Mouse (Mus musculus) right cerebral cortex, adult 18-20 months (tissue): Measurements from ENCODE around the gene Gnaz.

Experiments used
- DNase-seq: peaks from one replicate; pipeline ENCODE4 v3.0.0; 2022; ENCODE audit warnings: mixed read lengths

Gnaz gene

GRCm38 (mm10) chr10:74969266-74969665, 2.3 kb downstream of the Gnaz start:
- no peak for DNase-seq

GRCm38 (mm10) chr10:74973026-74973425, 6.0 kb downstream of the Gnaz start:
- no peak for DNase-seq

DNA sequence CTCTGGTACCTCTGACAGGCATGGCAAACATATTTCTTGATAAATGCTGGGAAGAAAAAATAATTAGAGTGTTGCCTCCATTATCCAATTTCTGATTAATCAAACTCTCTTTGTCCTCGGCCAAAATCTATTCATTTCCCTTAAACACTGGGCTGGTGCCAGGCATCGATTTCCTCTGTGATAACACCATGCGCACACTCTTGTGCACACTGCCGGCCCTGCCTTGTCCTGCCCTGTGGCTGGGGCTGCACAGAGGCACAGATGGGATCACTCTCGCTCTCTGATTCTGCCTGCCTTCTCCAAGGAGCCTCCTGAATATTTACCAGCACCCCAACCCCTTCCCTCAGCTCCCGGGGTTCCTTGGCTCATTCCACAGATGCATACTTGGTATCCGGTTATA, 8.6 kb downstream of the Gnaz start:
- no peak for DNase-seq

DNA sequence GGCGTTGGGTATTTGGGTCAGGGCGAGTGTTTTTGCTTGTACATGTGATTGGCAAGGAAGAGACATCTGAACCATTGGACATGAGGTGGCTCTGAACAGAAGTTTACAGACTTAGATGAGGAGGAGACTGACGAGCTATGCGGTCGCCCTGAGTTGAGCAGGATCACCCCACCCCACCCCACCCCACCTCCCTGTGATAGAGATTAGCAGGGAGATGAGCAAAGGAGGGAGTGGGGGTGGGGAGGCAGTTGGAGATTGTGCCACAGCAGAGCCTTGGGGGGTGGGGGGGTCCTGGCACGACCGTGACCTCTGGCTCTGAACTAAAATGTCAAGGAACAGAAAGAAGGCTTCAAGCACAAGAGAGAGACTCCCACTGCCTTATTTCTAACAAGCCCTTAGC, 9.5 kb downstream of the Gnaz start:
- no peak for DNase-seq

GRCm38 (mm10) chr10:74978056-74978455, 11.1 kb downstream of the Gnaz start:
- DNase-seq, result no peak

DNA sequence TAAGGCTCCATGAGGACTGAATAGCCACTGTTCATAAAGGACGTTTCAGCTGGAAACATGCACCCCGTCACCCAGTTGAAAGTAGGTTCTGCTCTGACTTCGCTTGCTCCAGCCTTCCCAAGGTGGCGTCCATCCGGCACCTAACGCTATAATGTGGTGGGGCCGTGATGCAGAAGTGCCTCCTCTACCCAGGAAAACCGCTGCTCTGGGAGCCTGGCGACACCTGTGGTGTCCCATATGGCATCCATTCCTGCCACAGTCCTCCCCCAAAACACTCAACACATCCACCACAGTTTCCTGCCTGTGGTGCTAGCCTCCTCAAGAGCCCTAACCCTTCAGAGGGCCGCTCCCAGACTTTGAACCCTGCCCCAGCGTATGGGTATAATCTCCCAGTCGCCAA, 14.2 kb downstream of the Gnaz start:
- DNase-seq, result no peak

GRCm38 (mm10) chr10:74983176-74983575, 16.2 kb downstream of the Gnaz start:
- no peak for DNase-seq

DNA sequence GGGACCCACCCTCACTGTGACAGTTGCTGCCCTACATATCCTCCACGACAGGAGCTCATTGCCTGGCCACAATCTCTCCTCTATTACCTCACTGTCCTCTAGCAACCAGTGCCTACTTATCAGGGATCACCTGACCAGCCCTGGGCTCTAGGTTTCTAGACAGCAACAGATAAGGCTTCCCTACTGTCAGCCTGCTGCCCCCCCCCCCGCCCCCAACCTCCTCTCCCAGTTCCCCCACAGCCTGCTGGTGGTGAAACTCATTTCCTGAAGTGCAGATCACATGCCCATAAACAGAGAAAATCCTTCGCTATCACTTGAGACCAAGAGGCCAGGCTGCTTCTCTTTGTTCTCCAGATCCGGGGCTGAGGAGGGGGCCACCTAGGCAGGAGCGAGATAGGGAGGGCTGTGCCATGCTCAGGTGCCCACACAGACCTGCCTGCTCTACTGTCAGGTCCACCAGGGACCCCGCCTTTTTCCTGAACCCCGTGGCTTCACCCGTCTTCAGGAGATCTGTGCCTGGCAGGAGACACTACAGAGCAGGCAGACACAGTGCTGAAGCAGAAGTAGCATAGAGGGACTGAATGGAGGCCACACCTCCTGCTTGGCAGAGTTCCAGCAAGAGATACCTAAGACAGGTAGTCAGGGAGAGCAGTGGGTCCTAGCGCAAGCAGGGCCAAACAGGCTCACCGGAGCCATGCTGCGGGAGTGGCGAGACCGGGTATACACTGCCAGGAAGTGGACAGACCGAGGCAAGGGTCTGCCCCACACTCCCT, 20.9 kb downstream of the Gnaz start:
- no peak for DNase-seq

GRCm38 (mm10) chr10:74989814-74990213, 22.8 kb downstream of the Gnaz start:
- DNase-seq, result no peak

GRCm38 (mm10) chr10:74990584-74991322, 23.8 kb downstream of the Gnaz start:
- DNase-seq, result no peak

DNA sequence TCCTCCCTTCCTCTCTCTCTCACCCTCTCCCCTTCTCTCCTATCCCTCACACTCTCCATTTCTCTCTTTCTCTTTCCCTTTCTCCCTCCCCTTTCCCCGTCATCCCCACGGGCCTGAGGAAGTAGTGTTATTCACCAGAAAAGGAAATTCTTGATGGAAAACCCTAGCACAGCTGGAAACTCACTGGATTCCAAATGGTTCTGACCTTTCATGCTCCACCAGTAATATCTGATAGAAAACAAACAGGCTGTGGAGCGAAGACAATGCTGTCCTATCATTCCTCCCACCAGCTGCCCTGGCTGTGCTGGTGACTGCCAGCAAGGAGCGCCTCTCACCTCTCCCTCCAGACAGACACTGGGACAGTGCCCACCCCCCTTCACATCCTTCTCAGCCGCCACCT, 27.9 kb downstream of the Gnaz start:
- no peak for DNase-seq

DNA sequence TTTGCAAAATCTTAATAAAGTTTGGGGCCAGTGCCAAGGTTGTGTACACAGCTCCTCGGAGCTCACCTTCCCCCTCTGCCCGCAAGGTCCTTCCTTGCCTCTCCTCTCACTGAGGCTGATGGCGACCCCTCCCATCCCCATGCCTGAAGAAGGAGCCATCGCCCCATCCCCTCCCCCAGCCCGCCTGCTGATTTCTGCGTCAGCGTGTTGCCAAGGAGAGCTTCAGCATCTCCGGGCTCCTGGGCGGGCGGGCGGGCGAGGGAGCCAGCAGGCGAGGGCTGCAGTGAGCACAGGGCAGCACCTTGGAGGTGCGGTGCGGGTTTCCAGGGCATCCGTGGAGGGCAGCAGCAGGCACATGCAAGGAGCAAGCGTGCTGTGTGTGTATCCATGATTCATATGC, 28.4 kb downstream of the Gnaz start:
- peak; percentile 58 for DNase-seq

DNA sequence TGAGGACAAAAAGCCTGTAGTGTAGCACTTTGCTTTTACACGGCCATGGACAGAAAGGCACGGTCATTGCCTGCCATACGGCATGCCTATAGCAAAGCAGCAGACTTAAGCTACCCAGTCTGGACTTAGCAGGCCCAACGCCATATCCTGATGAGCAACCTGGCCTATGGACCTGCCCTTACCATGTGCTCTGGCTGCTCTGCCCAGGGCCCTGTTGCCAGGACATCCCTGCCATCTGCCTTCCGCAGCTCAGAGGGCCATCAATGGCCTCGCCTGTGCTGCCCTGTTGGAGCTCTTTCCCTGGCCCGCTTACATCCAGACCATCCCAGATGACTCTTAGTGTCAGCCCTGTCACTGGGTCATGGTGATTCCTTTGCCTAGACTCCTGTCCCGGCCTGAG, 34.4 kb downstream of the Gnaz start:
- no peak for DNase-seq

DNA sequence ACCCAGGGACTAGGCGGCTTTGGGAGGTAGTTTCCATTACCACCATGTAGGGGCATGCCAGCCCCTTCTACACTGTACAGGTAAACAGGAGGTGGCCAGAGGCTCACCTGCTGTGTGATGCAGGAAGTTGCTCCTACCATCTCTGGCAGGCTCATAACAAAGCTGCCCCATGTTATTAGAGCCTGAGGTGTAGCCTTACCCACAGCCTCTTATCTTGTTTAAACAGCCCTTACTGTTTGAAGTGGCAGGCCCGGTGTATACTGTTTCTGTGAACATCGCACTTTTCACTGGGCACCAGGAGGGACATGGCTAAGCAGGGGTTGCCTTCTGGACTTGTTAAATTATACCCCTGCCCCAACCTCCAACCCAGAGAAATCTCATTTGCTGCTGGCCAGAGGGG, 37.1 kb downstream of the Gnaz start:
- no peak for DNase-seq

DNA sequence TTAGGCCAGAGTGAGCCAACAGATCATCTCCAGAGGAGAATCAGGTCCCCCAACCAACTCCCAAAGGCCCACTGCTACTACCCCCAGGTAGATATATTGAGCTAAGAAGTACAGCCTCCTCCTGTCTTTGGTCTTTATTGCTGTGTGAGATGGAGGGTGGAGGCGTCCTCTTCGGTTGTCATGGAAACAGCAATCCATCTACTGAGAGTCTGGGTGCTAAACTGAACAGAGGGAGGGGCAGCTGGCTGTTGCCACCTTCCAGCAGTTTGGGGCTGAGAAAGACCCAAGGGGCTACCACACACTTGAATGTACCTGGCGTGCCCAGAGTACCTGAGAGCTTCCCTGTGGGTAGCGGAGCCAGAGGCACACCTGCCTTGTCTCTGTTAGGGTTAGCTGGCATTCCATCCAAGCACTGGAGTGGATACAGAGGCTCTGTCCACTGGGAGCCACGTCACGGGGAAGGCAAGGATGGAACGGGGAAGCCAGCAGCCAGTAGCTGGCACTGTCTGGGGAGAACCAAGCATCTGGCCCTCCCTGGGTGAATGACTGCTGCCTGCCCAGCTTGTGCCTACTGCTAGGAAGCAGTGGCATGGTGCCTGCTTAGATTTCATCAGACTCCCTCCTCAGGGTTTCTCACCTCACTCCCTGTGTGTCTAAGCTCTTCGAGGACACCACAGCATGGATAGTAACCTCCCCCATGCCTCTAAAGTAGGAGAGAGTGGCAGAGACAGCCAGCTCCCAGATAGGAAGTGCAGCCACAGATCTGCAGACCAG, 40.1 kb downstream of the Gnaz start:
- peak; percentile 87 for DNase-seq

- DNase-seq, result no peak
Observed at GRCm38 (mm10) chr10:75010704-75011103, 43.7 kb downstream of the Gnaz start.

DNA sequence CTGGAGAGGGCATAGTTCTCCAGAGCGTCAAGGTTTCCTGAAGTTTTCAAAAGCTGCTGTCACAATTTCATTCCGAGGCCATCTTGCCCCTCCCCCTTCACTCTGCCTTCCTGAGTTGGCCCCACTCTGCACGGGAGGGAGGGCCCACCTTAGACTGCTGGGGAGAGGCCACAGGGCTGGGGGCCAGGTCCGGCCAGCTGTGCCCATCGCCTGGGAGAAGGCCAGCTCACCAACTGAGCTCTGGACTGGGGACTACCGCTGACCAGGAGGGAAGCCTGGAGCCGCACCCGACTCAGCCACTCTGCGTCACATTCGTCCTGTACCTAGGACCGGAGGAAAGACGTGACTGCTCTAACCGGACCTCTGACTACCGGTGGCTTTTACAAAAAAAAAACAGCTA, 48.5 kb downstream of the Gnaz start:
- no peak for DNase-seq

- DNase-seq, result no peak
Observed at GRCm38 (mm10) chr10:75016481-75016880, 49.5 kb downstream of the Gnaz start.

DNA sequence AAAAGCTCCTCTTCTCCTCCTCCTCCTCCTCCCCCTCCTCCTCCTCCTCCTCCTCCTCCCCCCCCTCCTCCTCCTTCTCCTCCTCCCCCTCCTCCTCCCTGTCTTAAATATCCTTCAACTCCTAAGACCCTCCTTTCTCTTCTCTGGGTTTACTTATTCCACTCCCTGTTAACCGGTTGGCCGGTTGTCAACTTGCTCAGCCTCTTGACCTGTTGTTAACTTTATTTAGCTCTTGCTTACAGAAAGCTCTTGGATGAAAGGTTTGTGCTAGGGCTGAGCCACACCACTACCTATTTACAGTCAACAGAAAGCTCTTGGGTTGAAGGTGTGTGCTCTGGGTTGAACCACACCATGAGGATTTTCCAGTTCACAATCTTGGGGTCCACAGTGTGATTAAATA, 53.3 kb downstream of the Gnaz start:
- no peak for DNase-seq

GRCm38 (mm10) chr10:75021138-75021537, 54.2 kb downstream of the Gnaz start:
- DNase-seq, result peak; percentile 80

DNA sequence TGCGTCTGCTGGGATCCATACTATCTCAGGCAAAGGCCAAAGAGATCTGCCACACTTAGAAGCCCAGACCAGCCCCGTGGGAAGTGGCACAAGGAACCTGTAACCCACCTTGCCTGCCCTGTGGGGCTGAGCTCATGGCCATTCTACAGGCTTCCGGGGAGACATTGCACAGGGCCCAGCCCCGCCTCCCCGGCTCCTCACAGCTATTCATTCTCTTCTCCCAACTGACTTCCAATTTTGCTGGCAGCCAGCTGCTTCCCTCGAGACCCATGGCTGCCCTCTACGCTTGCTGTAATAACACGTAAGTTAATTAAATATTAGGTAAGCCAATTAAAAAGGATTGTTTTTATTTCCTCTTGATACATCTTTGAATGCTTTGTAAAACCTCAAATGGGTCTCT, 59.5 kb downstream of the Gnaz start:
- no peak for DNase-seq

DNA sequence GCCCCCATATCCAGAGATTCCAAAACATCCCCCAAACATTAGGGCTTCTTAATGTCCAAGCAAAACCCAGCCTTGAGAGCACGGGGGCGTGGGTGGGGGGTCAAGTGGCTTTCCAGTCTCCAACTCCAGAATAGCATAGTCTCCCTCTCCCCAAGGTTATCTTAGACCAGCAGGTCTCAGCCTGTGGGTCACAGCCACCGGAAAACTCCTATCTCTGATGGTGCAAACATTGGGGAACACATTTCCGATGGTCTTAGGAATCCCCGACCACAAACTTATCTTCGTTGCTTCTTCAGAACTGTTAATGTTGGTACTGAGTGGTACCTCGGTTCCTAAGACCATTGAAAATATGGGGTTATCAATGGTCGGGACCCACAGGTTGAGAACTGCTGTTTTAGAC, 61.8 kb downstream of the Gnaz start:
- DNase-seq, result no peak

- DNase-seq, result no peak
Observed at GRCm38 (mm10) chr10:75029677-75030076, 62.7 kb downstream of the Gnaz start.

- no peak for DNase-seq
Observed at GRCm38 (mm10) chr10:75030234-75030633, 63.3 kb downstream of the Gnaz start.
